9 mouse cellular contexts compared by ENCODE assay signal in the genomic region with DNA sequence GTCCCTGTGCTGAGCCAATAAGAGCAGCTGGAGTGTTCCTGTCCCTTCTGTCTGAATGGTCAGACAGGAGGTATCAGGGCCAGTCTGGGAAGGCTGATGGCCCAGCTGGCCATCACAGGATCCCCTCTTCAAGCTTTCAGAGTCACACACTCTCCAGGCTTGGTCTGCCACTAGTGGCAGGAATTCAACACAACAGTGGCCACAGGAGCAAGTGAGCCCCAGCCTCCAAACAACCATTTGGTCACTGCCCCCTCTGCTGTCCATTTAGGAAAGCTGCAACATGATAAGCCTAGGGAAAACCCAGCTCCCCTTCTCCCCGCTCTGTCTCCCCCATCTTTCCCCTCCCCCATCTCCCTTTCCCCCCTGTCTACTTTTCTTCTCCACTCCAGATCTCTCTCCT. TPM values are rescaled to one million over a fixed set of nuclear protein-coding genes. Genes with fewer than 3 reads are reported as not detected.
DNase-seq lines count a peak whose midpoint lies in the region; TF ChIP-seq lines count a peak whose summit lies in the region.
"Had no signal": no experiment of that assay in that cellular context is flagged by ENCODE, and none has a peak within 500 bp of the region (broad histone marks: within the 10 kb centered on the region; RNA-seq: fewer than 3 reads in every experiment).

No protein-coding gene starts in this region.

- H3K36me3 ChIP-seq in spleen, adult 2 months (ENCODE audit: control insufficient read depth, insufficient read depth, low read length) = no peaks in the 10 kb centered on the region
- no peaks in the 10 kb centered on the region for H3K36me3 ChIP-seq in thymus, adult 2 months (ENCODE audit: control insufficient read depth, insufficient read depth, low read length)

- peak; percentile 54; the same call in 1 of the 2 replicates for TF ChIP-seq CTCF in spleen, adult 2 months (IDR thresholded peaks at IDR 0.05; ENCODE audit: extremely low read depth, insufficient read depth, insufficient read length, insufficient replicate concordance)
- no peak for TF ChIP-seq CTCF in thymus, adult 2 months (IDR thresholded peaks at IDR 0.05; ENCODE audit: borderline replicate concordance, control insufficient read depth, extremely low read depth, insufficient read depth, low read length, poor library complexity)

- peak; percentile 3 for DNase-seq in cerebellum, adult 9-10 months
- DNase-seq in cerebellum, adult 11-12 months = no peak
- peak; percentile 8 to 23 for DNase-seq in spleen, adult 2 months (ENCODE audit: low read depth in 1 of 2, low spot score in 2 of 2)
- DNase-seq in spleen, adult 12 weeks (ENCODE audit: low spot score) = no peak
- DNase-seq in heart, postnatal 10 days = peak; percentile 20 to 33
- DNase-seq in lung, postnatal 25 days (ENCODE audit: low spot score) = peak; percentile 8
- DNase-seq in embryo, embryonic 11 days = no peak
- DNase-seq in thymus, adult 2 months = no peak

- no peaks in the 10 kb centered on the region for H3K27me3 ChIP-seq in spleen, adult 2 months (ENCODE audit: control insufficient read depth, insufficient read depth, low read length)
- no peaks in the 10 kb centered on the region for H3K27me3 ChIP-seq in thymus, adult 2 months (ENCODE audit: control insufficient read depth, insufficient read depth, low read length)

- H3K4me1 ChIP-seq in spleen, adult 2 months (ENCODE audit: control insufficient read depth, insufficient read depth, insufficient read length) = no peaks in the 10 kb centered on the region
- H3K4me1 ChIP-seq in thymus, adult 2 months (replicated peaks; ENCODE audit: control insufficient read depth, insufficient read depth, low read length) = no peaks in the 10 kb centered on the region

- WGBS in spleen, adult 2 months = 50% methylated on average over 1 of the region's 1 CpGs
- 42% methylated on average over 1 of the region's 1 CpGs for WGBS in thymus, adult 2 months

- intact Hi-C loops in heart, postnatal 10 days (cut with DNase I) = loop anchor here (5.0 kb wide), 1 partner anchor 239 kb away; no protein-coding TSS in a partner anchor

- TF ChIP-seq POLR2A in spleen, adult 2 months (IDR thresholded peaks at IDR 0.05; ENCODE audit: low read depth, low read length) = no peak
- TF ChIP-seq POLR2A in thymus, adult 2 months (IDR thresholded peaks at IDR 0.05; ENCODE audit: control insufficient read depth, extremely low read depth, insufficient read depth, low read length, poor library complexity) = no peak

- no peak overlapping the region for H3K27ac ChIP-seq in spleen, adult 2 months (ENCODE audit: insufficient read depth, low read length)
- H3K27ac ChIP-seq in thymus, adult 2 months (ENCODE audit: control insufficient read depth, insufficient read depth, low read length) = no peak overlapping the region

- no peak overlapping the region for H3K4me3 ChIP-seq in spleen, adult 2 months (ENCODE audit: extremely low read depth, insufficient read depth, insufficient read length)
- H3K4me3 ChIP-seq in thymus, adult 2 months (ENCODE audit: control insufficient read depth, insufficient read depth, low read length) = no peak overlapping the region

RNA-seq across cellular contexts. Expression of gene Cd209c, which starts 1.5 kb away (rescaled TPM):
- polyA plus RNA-seq in spleen, adult 2 months (2012; rRNA removed) = 0.40 and 0.53 TPM in 2 replicates
- not detected for total RNA-seq in heart, postnatal 10 days (2021)
- 0.36 and 0.52 TPM in 2 replicates for polyA plus RNA-seq in thymus, adult 2 months (2012; rRNA removed)

RNA-seq across cellular contexts. Expression of gene Cd209b, which starts 29.4 kb away (rescaled TPM):
- polyA plus RNA-seq in spleen, adult 2 months (2012; rRNA removed) = 2.6 and 7.8 TPM in 2 replicates
- total RNA-seq in heart, postnatal 10 days (2021) = not detected
- 0.20 and 3.4 TPM in 2 replicates for polyA plus RNA-seq in thymus, adult 2 months (2012; rRNA removed)
- polyA plus RNA-seq: lung, embryonic 16.5 days had no signal

Comparison
In these comparisons a context has a peak if more than half of its experiments do, and no peak if none do; other contexts are left out.
1. DNase-seq: peak in cerebellum, adult 9-10 months (single experiment), spleen, adult 2 months (2 of 2), heart, postnatal 10 days (2 of 2) and lung, postnatal 25 days (single experiment); none in cerebellum, adult 11-12 months (single experiment), spleen, adult 12 weeks (single experiment), embryo, embryonic 11 days (single experiment) and thymus, adult 2 months (single experiment).